Mouse (Mus musculus): ENCODE measurements at regions not wholly inside any gene's neighbourhood (a gene's known extent, or its start where the extent isn't known, plus 50 kb on each side); places are given as distances from the start of the nearest gene placed in this dataset.

DNA sequence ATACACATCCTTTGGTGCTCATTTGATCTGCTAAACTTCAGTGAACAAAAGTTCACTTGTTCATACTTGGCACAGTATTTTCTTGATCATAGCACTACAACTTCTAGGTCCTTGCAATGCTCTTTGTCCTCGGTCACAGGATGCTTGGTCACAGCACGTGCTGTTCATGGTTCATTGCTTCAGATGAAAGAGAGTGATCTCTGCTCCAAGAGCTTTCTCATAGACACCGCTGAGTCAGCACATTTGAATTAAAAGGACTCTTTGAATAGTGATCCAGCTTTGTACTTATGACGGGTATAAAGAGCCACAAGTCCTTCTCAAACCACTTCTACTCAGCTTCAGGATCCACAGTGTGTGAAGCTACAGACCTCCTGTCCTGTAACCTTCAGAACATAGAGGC, 649.3 kb upstream of the Arrdc4 start:
- no peak for DNase-seq (ENCODE audit: low spot score)

GRCm38 (mm10) chr7:69396868-69397267, 647.8 kb upstream of the Arrdc4 start:
- peak; percentile 18 for DNase-seq (ENCODE audit: low spot score)

Measured in lung, postnatal 25 days (tissue).